Comparison of ENCODE assay signal across 4 mouse cellular contexts in genomic region chr17:26191486-26191885, GRCm38 (mm10). TPM values are rescaled to one million over a fixed set of nuclear protein-coding genes. Genes with fewer than 3 reads are reported as not detected.
"Had no signal": no experiment of that assay in that cellular context is flagged by ENCODE, and none has a peak within 500 bp of the region (broad histone marks: within the 10 kb centered on the region; RNA-seq: fewer than 3 reads in every experiment).

No protein-coding gene starts in this region.

RNA-seq across cellular contexts. Expression of gene Pdia2, which starts 7.4 kb away (rescaled TPM):
- total RNA-seq: monocyte, adult 5-6 weeks had no signal
- polyA plus RNA-seq: macrophage; thymus, postnatal 0 days had no signal

RNA-seq across cellular contexts. Expression of gene Rgs11, which starts 11.3 kb away (rescaled TPM):
- total RNA-seq: monocyte, adult 5-6 weeks had no signal

RNA-seq across cellular contexts. Expression of gene Arhgdig, which starts 16.1 kb away (rescaled TPM):
- total RNA-seq: megakaryocyte, adult 5-6 weeks; monocyte, adult 5-6 weeks had no signal
- polyA plus RNA-seq: macrophage had no signal
